Mouse (Mus musculus): Measurements from ENCODE around the gene Gm5089. TPM values are rescaled to one million over a fixed set of nuclear protein-coding genes. Genes with fewer than 3 reads are reported as not detected.
A peak's percentile ranks its signal among the peaks of the same experiment; 100 is the strongest.

The Gm5089 gene
- polyA plus RNA-seq, 1 experiment = not detected

DNA sequence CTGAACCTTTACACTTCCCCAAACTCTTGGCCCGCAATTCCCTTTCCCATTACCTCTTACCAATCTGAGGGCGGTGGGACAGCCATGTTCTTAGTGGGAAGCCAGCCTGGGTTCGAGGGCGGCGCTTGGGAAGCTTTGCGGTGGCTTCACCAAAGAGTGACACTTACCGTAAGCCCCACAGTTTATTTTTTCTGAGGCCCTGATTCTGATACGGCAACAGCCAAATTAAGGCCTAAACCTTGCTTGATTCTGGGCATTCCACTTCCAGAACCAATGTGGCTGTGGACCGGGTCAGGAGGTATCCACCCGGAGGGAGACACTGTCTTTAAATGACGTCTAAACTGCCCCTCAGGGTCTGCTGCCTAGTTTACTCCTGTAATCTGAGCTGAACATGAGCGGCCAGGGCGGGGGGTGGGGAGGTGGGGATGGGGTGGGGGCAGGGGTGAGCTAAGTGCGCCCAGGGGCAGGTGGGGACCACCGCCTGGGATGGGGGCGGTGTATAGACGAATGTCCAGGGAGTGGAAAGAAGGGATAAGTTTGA lies 22.4 kb upstream of the Gm5089 start:
- H3K4me2 ChIP-seq (ENCODE audit: low read depth) = no peak overlapping the region
- peaks cover 7% of the 10 kb centered on the region for H3K79me2 ChIP-seq (ENCODE audit: control insufficient read depth, insufficient read depth)
- no peak overlapping the region for H3ac ChIP-seq (ENCODE audit: control insufficient read depth, insufficient read length)
- TF ChIP-seq E2F4 (IDR thresholded peaks at IDR 0.05; ENCODE audit: insufficient read depth) (no peak), MAX (IDR thresholded peaks at IDR 0.05; ENCODE audit: low read depth) (no peak), POLR2A (IDR thresholded peaks at IDR 0.05; ENCODE audit: insufficient read length, low read depth) (no peak), TCF3 (IDR thresholded peaks at IDR 0.05; ENCODE audit: insufficient read length, low read depth) (no peak), MYOD1 (IDR thresholded peaks at IDR 0.05; ENCODE audit: control insufficient read depth in 1 of 3, insufficient read length in 2 of 3, low read depth in 2 of 3) (no peak), SRF (IDR thresholded peaks at IDR 0.05; ENCODE audit: control insufficient read depth, insufficient read length, low read depth) (no peak), TCF12 (IDR thresholded peaks at IDR 0.05; ENCODE audit: insufficient read depth, poor library complexity, severe bottlenecking) (no peak), USF1 (IDR thresholded peaks at IDR 0.05; ENCODE audit: low read depth) (no peak)
- H3K4me3 ChIP-seq = peak overlapping the region; percentile 26
- H3K36me3 ChIP-seq (ENCODE audit: control insufficient read depth, insufficient read depth) = no peaks in the 10 kb centered on the region
- H3K27me3 ChIP-seq (ENCODE audit: control insufficient read depth, insufficient read depth, insufficient read length) = peaks cover 36% of the 10 kb centered on the region

DNA sequence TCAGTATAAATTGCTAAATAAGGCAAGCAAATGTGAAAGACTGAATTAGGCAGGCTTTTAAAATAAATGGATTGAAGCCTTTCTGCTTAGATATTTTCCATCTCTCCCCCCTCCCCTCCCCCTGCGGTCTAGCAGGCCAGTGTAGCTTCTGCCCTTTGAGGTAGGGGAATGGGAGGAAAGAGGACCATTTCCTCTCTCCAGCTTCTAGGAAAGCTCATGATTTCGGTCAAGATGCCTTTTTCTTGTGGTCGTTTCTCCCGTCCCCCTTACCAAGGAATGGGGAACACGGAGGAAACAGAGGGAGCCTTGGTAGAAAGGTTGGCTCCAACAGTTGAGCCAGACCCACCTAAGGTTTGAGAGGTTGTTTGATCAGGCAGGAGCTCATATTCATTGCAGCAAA lies 21.7 kb upstream of the Gm5089 start:
- H3K27me3 ChIP-seq (ENCODE audit: control insufficient read depth, insufficient read depth, insufficient read length) = peaks cover 37% of the 10 kb centered on the region
- H3ac ChIP-seq (ENCODE audit: control insufficient read depth, insufficient read length) = no peak overlapping the region
- peaks cover 7% of the 10 kb centered on the region for H3K79me2 ChIP-seq (ENCODE audit: control insufficient read depth, insufficient read depth)
- H3K4me2 ChIP-seq (ENCODE audit: low read depth) = no peak overlapping the region
- H3K4me3 ChIP-seq = no peak overlapping the region
- H3K36me3 ChIP-seq (ENCODE audit: control insufficient read depth, insufficient read depth) = no peaks in the 10 kb centered on the region
- TF ChIP-seq SRF (IDR thresholded peaks at IDR 0.05; ENCODE audit: control insufficient read depth, insufficient read length, low read depth) (no peak), REST (IDR thresholded peaks at IDR 0.05; ENCODE audit: insufficient read depth, insufficient read length) (no peak), TCF12 (IDR thresholded peaks at IDR 0.05; ENCODE audit: insufficient read depth, poor library complexity, severe bottlenecking) (no peak), CEBPB (IDR thresholded peaks at IDR 0.05; ENCODE audit: insufficient read depth, poor library complexity, severe bottlenecking) (no peak), POLR2A (IDR thresholded peaks at IDR 0.05; ENCODE audit: insufficient read length, low read depth) (no peak), MYOD1 (IDR thresholded peaks at IDR 0.05; ENCODE audit: control insufficient read depth in 1 of 3, insufficient read length in 2 of 3, low read depth in 2 of 3) (no peak), MYOG (IDR thresholded peaks at IDR 0.05; ENCODE audit: control insufficient read depth in 1 of 3, insufficient read depth in 1 of 3, insufficient read length in 2 of 3, low read depth in 2 of 3) (no peak), TCF3 (IDR thresholded peaks at IDR 0.05; ENCODE audit: insufficient read length, low read depth) (no peak), E2F4 (IDR thresholded peaks at IDR 0.05; ENCODE audit: insufficient read depth) (no peak), MAX (IDR thresholded peaks at IDR 0.05; ENCODE audit: low read depth) (no peak)

DNA sequence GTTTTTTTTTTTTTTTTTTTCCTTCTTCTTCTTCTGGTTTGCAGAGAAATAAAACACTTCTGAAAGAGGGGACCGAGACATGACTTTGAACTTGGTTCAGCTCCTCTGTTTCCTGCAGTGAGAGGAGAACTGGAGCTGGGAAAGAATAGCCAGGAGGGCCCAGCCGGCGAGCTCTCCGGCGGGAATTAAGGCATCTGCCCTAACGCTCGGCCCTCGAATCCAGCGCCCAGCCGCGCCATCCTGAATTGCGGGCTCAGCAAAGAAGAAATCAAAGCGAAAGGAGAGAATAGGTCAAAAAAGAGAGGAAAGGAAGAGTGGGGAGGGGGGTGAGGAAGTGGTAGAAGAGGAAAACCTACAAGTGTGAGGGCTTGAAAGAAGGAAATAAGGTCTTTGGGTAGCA lies 21.2 kb upstream of the Gm5089 start:
- no peak overlapping the region for H3K4me2 ChIP-seq (ENCODE audit: low read depth)
- H3K79me2 ChIP-seq (ENCODE audit: control insufficient read depth, insufficient read depth) = peaks cover 6% of the 10 kb centered on the region
- TF ChIP-seq POLR2AphosphoS2 (IDR thresholded peaks at IDR 0.05; ENCODE audit: insufficient read length, low read depth) = no peak
- TF ChIP-seq MYOD1 (IDR thresholded peaks at IDR 0.05; ENCODE audit: control insufficient read depth in 1 of 3, insufficient read length in 2 of 3, low read depth in 2 of 3) = no peak
- no peak for TF ChIP-seq TCF12 (IDR thresholded peaks at IDR 0.05; ENCODE audit: insufficient read depth, poor library complexity, severe bottlenecking)
- no peak for TF ChIP-seq MYOG (IDR thresholded peaks at IDR 0.05; ENCODE audit: control insufficient read depth in 1 of 3, insufficient read depth in 1 of 3, insufficient read length in 2 of 3, low read depth in 2 of 3)
- no peak for TF ChIP-seq MAX (IDR thresholded peaks at IDR 0.05; ENCODE audit: low read depth)
- no peak overlapping the region for H3K4me3 ChIP-seq
- H3K36me3 ChIP-seq (ENCODE audit: control insufficient read depth, insufficient read depth) = no peaks in the 10 kb centered on the region
- H3ac ChIP-seq (ENCODE audit: control insufficient read depth, insufficient read length) = no peak overlapping the region
- H3K27me3 ChIP-seq (ENCODE audit: control insufficient read depth, insufficient read depth, insufficient read length) = peaks cover 37% of the 10 kb centered on the region

DNA sequence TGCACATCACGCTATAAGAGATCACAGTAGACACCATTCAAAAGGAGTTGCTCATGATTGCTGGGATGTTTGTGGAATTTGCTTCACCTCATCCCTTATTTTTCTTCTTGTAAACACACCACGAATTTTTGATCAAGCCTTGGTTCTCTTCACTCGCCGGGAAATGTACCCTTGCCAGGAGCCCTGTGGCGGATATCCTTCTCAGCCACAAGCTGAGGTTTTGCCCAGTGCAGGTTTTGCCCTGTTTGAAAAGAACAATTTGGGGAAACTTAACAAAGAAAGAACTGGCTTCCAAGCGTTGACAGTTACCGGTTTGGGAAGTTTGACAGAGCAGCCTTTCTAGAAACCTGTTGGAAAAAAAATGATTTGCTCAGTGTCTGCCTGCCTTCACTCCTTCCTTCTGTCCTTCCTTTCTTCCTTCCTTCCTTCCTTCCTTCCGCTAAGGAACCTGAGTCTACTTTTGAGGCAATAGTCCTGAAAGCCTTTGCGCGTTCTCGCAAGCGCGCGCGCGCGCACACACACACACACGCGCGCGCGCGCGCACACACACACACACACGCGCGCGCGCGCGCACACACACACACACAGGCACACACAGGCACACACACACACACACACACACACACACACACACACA lies 20.7 kb upstream of the Gm5089 start:
- Histone ChIP-seq H3K4me3 (no peak overlapping the region), H3ac (ENCODE audit: control insufficient read depth, insufficient read length) (no peak overlapping the region), H3K79me2 (ENCODE audit: control insufficient read depth, insufficient read depth) (no peaks in the 10 kb centered on the region), H3K36me3 (ENCODE audit: control insufficient read depth, insufficient read depth) (no peaks in the 10 kb centered on the region), H3K4me2 (ENCODE audit: low read depth) (no peak overlapping the region), H3K27me3 (ENCODE audit: control insufficient read depth, insufficient read depth, insufficient read length) (peaks cover 34% of the 10 kb centered on the region)
- TF ChIP-seq CEBPB (IDR thresholded peaks at IDR 0.05; ENCODE audit: insufficient read depth, poor library complexity, severe bottlenecking) (no peak), TCF3 (IDR thresholded peaks at IDR 0.05; ENCODE audit: insufficient read length, low read depth) (no peak), USF1 (IDR thresholded peaks at IDR 0.05; ENCODE audit: low read depth) (no peak), E2F4 (IDR thresholded peaks at IDR 0.05; ENCODE audit: insufficient read depth) (no peak), POLR2AphosphoS2 (IDR thresholded peaks at IDR 0.05; ENCODE audit: insufficient read length, low read depth) (no peak), MYOG (IDR thresholded peaks at IDR 0.05; ENCODE audit: control insufficient read depth in 1 of 3, insufficient read depth in 1 of 3, insufficient read length in 2 of 3, low read depth in 2 of 3) (no peak), POLR2A (IDR thresholded peaks at IDR 0.05; ENCODE audit: insufficient read length, low read depth) (no peak), REST (IDR thresholded peaks at IDR 0.05; ENCODE audit: insufficient read depth, insufficient read length) (no peak), SRF (IDR thresholded peaks at IDR 0.05; ENCODE audit: control insufficient read depth, insufficient read length, low read depth) (no peak), MYOD1 (IDR thresholded peaks at IDR 0.05; ENCODE audit: control insufficient read depth in 1 of 3, insufficient read length in 2 of 3, low read depth in 2 of 3) (no peak), MAX (IDR thresholded peaks at IDR 0.05; ENCODE audit: low read depth) (no peak), TCF12 (IDR thresholded peaks at IDR 0.05; ENCODE audit: insufficient read depth, poor library complexity, severe bottlenecking) (no peak)
